Mouse (Mus musculus): ENCODE measurements around the gene Pom121l12. TPM values are rescaled to one million over a fixed set of nuclear protein-coding genes. Genes with fewer than 3 reads are reported as not detected.

Gene Pom121l12
- total RNA-seq (2023): not detected

GRCm38 (mm10) chr11:14598976-14599375 lies at the start of gene Pom121l12:
Pom121l12 (plus strand) TSS chr11:14599276.

